Mouse (Mus musculus): ENCODE results near the gene Sugt1. TPM values are rescaled to one million over a fixed set of nuclear protein-coding genes. Genes with fewer than 3 reads are reported as not detected.
A peak's percentile ranks its signal among the peaks of the same experiment; 100 is the strongest.

Sugt1 gene
- total RNA-seq, 2 experiments from 2014 or later, result 68.8 TPM

DNA sequence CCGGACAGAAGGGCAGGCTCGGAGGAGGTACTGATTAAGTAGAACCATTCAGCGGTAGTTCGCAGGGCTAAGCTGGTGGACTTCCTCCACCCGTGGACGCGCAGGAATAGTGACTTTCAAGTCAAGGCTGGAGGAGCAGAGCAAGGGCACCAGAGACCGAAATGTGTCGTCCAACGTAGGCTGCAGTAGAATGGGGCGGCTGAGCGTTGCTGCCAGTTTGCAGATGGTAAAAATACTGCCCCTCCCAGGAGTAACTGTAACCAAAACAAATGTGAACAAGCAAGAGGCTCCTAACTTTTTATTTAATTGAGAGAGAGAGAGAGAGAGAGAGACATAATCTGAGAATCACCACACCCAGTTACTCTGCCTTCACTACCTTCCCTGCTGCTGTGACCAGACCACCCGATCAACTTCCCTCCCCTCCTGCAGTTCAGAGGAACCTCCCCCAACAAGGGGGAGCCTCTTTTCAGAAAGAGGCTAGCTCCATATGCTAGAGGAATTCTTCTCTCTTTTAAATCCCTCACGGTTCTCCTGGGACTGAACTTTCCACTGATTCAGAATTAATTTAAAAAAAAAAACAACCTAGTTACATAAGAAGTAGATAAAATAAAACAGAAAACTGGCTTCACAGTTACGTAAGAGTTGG is 89.7 kb downstream of the Sugt1 start:
- no peak for DNase-seq

- peak in 1 of 2 experiments; percentile 29 for DNase-seq
Measured at GRCm38 (mm10) chr14:79677891-79678687, 90.6 kb downstream of the Sugt1 start.

DNA sequence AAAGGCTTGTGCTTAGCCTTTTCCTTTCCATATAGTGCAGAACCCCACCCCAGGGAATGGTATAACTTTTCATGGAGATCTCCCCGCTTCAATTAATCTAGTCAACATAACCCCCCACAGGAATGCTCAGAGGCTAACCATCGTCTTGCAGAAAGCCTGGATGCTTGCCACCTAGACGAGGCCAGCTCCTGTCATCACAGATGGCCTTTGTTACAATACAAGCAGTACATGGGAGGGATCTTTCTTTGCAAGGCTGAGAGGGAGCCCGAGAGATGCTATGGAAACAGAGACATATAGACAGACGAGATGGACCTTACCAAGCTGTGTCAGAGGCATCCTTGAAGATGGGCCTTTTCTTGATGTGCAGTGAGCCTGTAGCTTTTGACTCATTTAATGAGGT is 93.2 kb downstream of the Sugt1 start:
- peak; percentile 39 to 45 for DNase-seq

Small RNAs within 50 kb of the gene (microRNA-seq; reads per million reads assigned to microRNA genes)
- 0 reads per million in 2 experiments for gene Gm27857

Other genes starting within 250 kb of the Sugt1 start
- 10 to 100 TPM; 10.7 to 11.4 TPM for gene Naa16, start 196.9 kb upstream of the Sugt1 start, total RNA-seq (2021)
- 1 to 10 TPM; 8.3 to 8.6 TPM for gene Mtrf1, start 189.9 kb upstream of the Sugt1 start, total RNA-seq (2021)
- gene Kbtbd7, start 161.2 kb upstream of the Sugt1 start, total RNA-seq (2021), result 1 to 10 TPM; 8.9 to 9.1 TPM
- gene Kbtbd6, start 135.9 kb upstream of the Sugt1 start, total RNA-seq (2021), result under 1 TPM; 0.12 to 0.39 TPM
- gene Elf1, start 106.5 kb upstream of the Sugt1 start, total RNA-seq (2021), result 10 to 100 TPM; 12.4 to 15.0 TPM
- 10 to 100 TPM; 20.5 to 21.7 TPM for gene Wbp4, start 106.2 kb upstream of the Sugt1 start, total RNA-seq (2021)
- gene Cnmd, start 74.5 kb downstream of the Sugt1 start, total RNA-seq (2021), result 1 to 10 TPM; 3.9 to 4.7 TPM
- gene Pcdh8, start 183.6 kb downstream of the Sugt1 start, total RNA-seq (2021), result under 1 TPM in 1 of 2 experiments, not detected in 1; 0.20 TPM